Mouse (Mus musculus) kidney, adult 9 months (tissue): ENCODE results near the gene Vmn1r225.
"Not testable (repeated sequence)": the region's sequence is repeated elsewhere in the genome, so short reads cannot be mapped to it uniquely, and the experiment has no call there.

Experiments used
- DNase-seq: peaks from one replicate; pipeline ENCODE4 v3.0.0; 2022

The Vmn1r225 gene

GRCm38 (mm10) chr17:20497858-20498257 is at the start of gene Vmn1r225:
Vmn1r225 (plus strand) TSS chr17:20498158.
- no peak for DNase-seq

GRCm38 (mm10) chr17:20473311-20473710 is 24.6 kb upstream of the Vmn1r225 start:
- DNase-seq = no peak

GRCm38 (mm10) chr17:20481231-20481630 is 16.7 kb upstream of the Vmn1r225 start, which contains the start of gene Vmn2r108:
Vmn2r108 (minus strand) TSS chr17:20481331.
- no peak for DNase-seq

DNA sequence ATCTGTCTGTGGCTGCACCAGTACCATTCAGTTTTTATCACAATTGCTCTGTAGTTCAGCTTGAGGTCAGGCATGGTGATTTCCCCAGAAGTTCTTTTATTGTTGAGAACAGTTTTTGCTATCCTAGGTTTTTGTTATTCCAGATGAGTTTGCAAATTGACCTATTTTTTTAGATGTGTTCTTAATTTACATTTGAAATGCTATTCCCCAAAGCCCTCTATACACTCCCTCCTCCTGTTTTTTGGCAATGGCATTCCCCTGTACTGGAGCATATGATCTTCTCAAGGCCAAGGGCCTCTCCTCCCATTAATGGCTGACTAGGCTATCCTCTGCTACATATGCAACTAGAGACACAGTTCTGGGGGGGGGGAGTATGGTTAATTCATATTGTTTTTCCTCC is 10.3 kb downstream of the Vmn1r225 start:
- not testable (repeated sequence) for DNase-seq
